8 mouse cellular contexts compared by ENCODE assay signal in genomic region chr9:72260337-72260736, GRCm38 (mm10). TPM values are rescaled to one million over a fixed set of nuclear protein-coding genes. Genes with fewer than 3 reads are reported as not detected.
A peak's percentile ranks its signal among the peaks of the same experiment; 100 is the strongest.
DNase-seq lines count a peak whose midpoint lies in the region; ATAC-seq lines count a peak whose summit lies in the region.

No protein-coding gene starts in this region.

- H3K4me2 ChIP-seq in heart, embryonic 12.5 days = no peak overlapping the region

- no peak overlapping the region for H3K9ac ChIP-seq in heart, embryonic 12.5 days

- no peak for ATAC-seq in heart, embryonic 12.5 days (ENCODE audit: insufficient number of reproducible peaks, low FRiP score)

- intact Hi-C loops in heart, postnatal 10 days (cut with DNase I) = loop anchor here (2.0 kb wide), 1 partner anchor 148 kb away; no protein-coding TSS in a partner anchor

- peaks cover 7% of the 10 kb centered on the region; the same call in 1 of the 2 replicates for H3K9me3 ChIP-seq in heart, embryonic 12.5 days (replicated peaks)

- 26% methylated on average over 6 of the region's 7 CpGs for WGBS in heart, embryonic 12.5 days

- H3K4me3 ChIP-seq in heart, embryonic 12.5 days = no peak overlapping the region

- H3K4me1 ChIP-seq in heart, embryonic 12.5 days (replicated peaks) = no peaks in the 10 kb centered on the region

- H3K27me3 ChIP-seq in heart, embryonic 12.5 days (replicated peaks) = no peaks in the 10 kb centered on the region

- peak; percentile 8 to 23 for DNase-seq in heart, postnatal 10 days
- no peak for DNase-seq in heart, adult 11 months
- peak; percentile 32 for DNase-seq in NIH3T3 (ENCODE audit: low read depth)
- peak; percentile 50 for DNase-seq in kidney, adult 11 months
- DNase-seq in lung, postnatal 25 days (ENCODE audit: low spot score) = peak; percentile 81
- DNase-seq in thymus, postnatal 4 days = peak; percentile 60
- DNase-seq in layer of hippocampus, adult 8-10 months (ENCODE audit: low spot score in 2 of 2) = no peak

- H3K36me3 ChIP-seq in heart, embryonic 12.5 days = no peaks in the 10 kb centered on the region

- H3K27ac ChIP-seq in heart, embryonic 12.5 days (ENCODE audit: poor library complexity, severe bottlenecking) = no peak overlapping the region

RNA-seq across cellular contexts. Expression of gene Zfp280d, which starts 14.3 kb away (rescaled TPM):
- total RNA-seq in heart, postnatal 10 days (2021) = 10 to 100 TPM; 29.4 to 34.2 TPM
- polyA plus RNA-seq in heart, embryonic 12.5 days (2016; fragmentation: Nextera tagmentation; extraction: Ambion mirVana) = 30.9 and 36.9 TPM in 2 replicates
- total RNA-seq in layer of hippocampus, adult 8-10 months (2022) = 10 to 100 TPM; 44.5 to 59.4 (median 58.7) TPM

Comparison
In these comparisons a context has a peak if more than half of its experiments do, and no peak if none do; other contexts are left out.
1. DNase-seq: peak in heart, postnatal 10 days (2 of 2), NIH3T3 (single experiment), kidney, adult 11 months (single experiment), lung, postnatal 25 days (single experiment) and thymus, postnatal 4 days (single experiment); none in heart, adult 11 months (single experiment) and layer of hippocampus, adult 8-10 months (0 of 2).